Mouse (Mus musculus) midbrain, postnatal 0 days (tissue): ENCODE results near the gene Mif4gd. TPM values are rescaled to one million over a fixed set of nuclear protein-coding genes. Genes with fewer than 3 reads are reported as not detected.
A peak's percentile ranks its signal among the peaks of the same experiment; 100 is the strongest.

Experiments
- ATAC-seq: fragments of 200-750 bp; cut with Nextera tagmentation; 2 replicates; pipeline ENCODE4 v1.8.0; 2017; ENCODE audit warnings: moderate number of reproducible peaks, mild to moderate bottlenecking, moderate TSS enrichment, moderate library complexity; ENCODE audit not compliant: low FRiP score
- DNase-seq: peaks from one replicate; pipeline ENCODE4 v3.0.0-alpha.2; 2015; ENCODE audit warnings: low spot score
- H3K27ac ChIP-seq: fragments of 300-500 bp; sonication (generic); 2 replicates; pipeline ENCODE4 v1.5.1; 2014; ENCODE audit warnings: low read depth, mild to moderate bottlenecking, low read length, mixed read lengths
- H3K27me3 ChIP-seq: fragments of 300-500 bp; sonication (generic); 2 replicates; pipeline ENCODE4 v1.6.1; 2014; ENCODE audit warnings: low read length, control low read depth, mixed read lengths; ENCODE audit not compliant: insufficient read depth
- H3K36me3 ChIP-seq: fragments of 300-500 bp; sonication (generic); 2 replicates; pipeline ENCODE4 v1.6.1; 2014; ENCODE audit warnings: low read length, control low read depth, mixed read lengths; ENCODE audit not compliant: insufficient read depth
- H3K4me1 ChIP-seq: fragments of 300-500 bp; sonication (generic); 2 replicates; pipeline ENCODE4 v1.6.1; 2014; ENCODE audit warnings: mild to moderate bottlenecking, control low read depth, antibody characterized with exemption, low read length, mixed read lengths; ENCODE audit not compliant: insufficient read depth
- H3K4me2 ChIP-seq: fragments of 300-500 bp; sonication (generic); 2 replicates; pipeline ENCODE4 v1.6.1; 2014; ENCODE audit warnings: low read depth, mild to moderate bottlenecking, low read length, mixed read lengths; ENCODE audit not compliant: poor library complexity, severe bottlenecking
- H3K4me3 ChIP-seq: fragments of 300-500 bp; sonication (generic); 2 replicates; pipeline ENCODE4 v1.5.1; 2014; ENCODE audit warnings: low read depth, mild to moderate bottlenecking, low read length, moderate library complexity
- H3K9ac ChIP-seq: fragments of 300-500 bp; sonication (generic); replicated peaks from 2 replicates; pipeline ENCODE4 v1.6.1; 2014; ENCODE audit warnings: mild to moderate bottlenecking, low read length, moderate library complexity, mixed read lengths; ENCODE audit not compliant: poor library complexity, severe bottlenecking
- H3K9me3 ChIP-seq: fragments of 300-500 bp; sonication (generic); 2 replicates; pipeline ENCODE4 v1.6.1; 2016; ENCODE audit warnings: low read length, control low read depth
- CTCF ChIP-seq: IDR thresholded peaks from 2 replicates; pipeline ENCODE4 v1.5.1; 2016; ENCODE audit warnings: antibody characterized with exemption, mild to moderate bottlenecking
- WGBS: fragments of 180-500 bp; shearing (Covaris S2); extraction: QIAGEN DNeasy Blood & Tissue Kit; methylation state at CpG from one replicate; pipeline ENCODE4 v1.1.7; 2014; 5-methylcytosine and 5-hydroxymethylcytosine counted together
- polyA plus RNA-seq: library from polyadenylated mRNA; unstranded; fragments of >200 nt; fragmentation: Nextera tagmentation; extraction: Ambion mirVana; gene quantifications from 2 replicates; pipeline ENCODE4 v1.2.1, GENCODE M21; 2015
- total RNA-seq: library from RNA; depleted of rRNA; stranded (reverse); fragments of >200 nt; gene quantifications from 2 replicates; pipeline ENCODE4 v1.2.3, GENCODE M21; 2014

Gene Mif4gd
- total and polyA plus RNA-seq, 2 experiments from 2014 or later = 13.7 to 15.7 TPM

GRCm38 (mm10) chr11:115601174-115601573 is 11.6 kb downstream of the Mif4gd start:
- no peak overlapping the region for H3K4me2 ChIP-seq
- no peak for ATAC-seq
- WGBS = 96% methylated on average over 4 of the region's 4 CpGs
- TF ChIP-seq CTCF = no peak
- H3K27me3 ChIP-seq = no peaks in the 10 kb centered on the region
- DNase-seq = no peak
- no peak overlapping the region for H3K27ac ChIP-seq
- H3K9ac ChIP-seq = no peak overlapping the region
- peaks cover 5% of the 10 kb centered on the region for H3K4me1 ChIP-seq
- no peak overlapping the region for H3K4me3 ChIP-seq
- no peaks in the 10 kb centered on the region for H3K9me3 ChIP-seq
- H3K36me3 ChIP-seq = peaks cover 14% of the 10 kb centered on the region

- Histone ChIP-seq H3K27ac (no peak overlapping the region), H3K4me2 (no peak overlapping the region), H3K9me3 (no peaks in the 10 kb centered on the region), H3K36me3 (peaks cover 10% of the 10 kb centered on the region), H3K4me3 (no peak overlapping the region), H3K4me1 (peaks cover 5% of the 10 kb centered on the region), H3K27me3 (no peaks in the 10 kb centered on the region), H3K9ac (no peak overlapping the region)
- 98% methylated on average over 15 of the region's 15 CpGs for WGBS
- TF ChIP-seq CTCF = no peak
- no peak for DNase-seq
- ATAC-seq = no peak
Measured at GRCm38 (mm10) chr11:115600743-115601142, 12.0 kb downstream of the Mif4gd start.

GRCm38 (mm10) chr11:115599722-115600121 is 13.0 kb downstream of the Mif4gd start:
- Histone ChIP-seq H3K4me3 (no peak overlapping the region), H3K4me2 (no peak overlapping the region), H3K9ac (no peak overlapping the region), H3K27me3 (no peaks in the 10 kb centered on the region), H3K9me3 (no peaks in the 10 kb centered on the region), H3K36me3 (peaks cover 10% of the 10 kb centered on the region), H3K4me1 (peaks cover 5% of the 10 kb centered on the region), H3K27ac (no peak overlapping the region)
- DNase-seq = no peak
- ATAC-seq = no peak
- no peak for TF ChIP-seq CTCF
- 93% methylated on average over 7 of the region's 7 CpGs for whole genome bisulfite sequencing

- H3K4me2 ChIP-seq = no peak overlapping the region
- DNase-seq (no peak), ATAC-seq (no peak)
- no peak overlapping the region for H3K9ac ChIP-seq
- 88% methylated on average over 4 of the region's 4 CpGs for WGBS
- H3K27me3 ChIP-seq = no peaks in the 10 kb centered on the region
- H3K27ac ChIP-seq = no peak overlapping the region
- TF ChIP-seq CTCF = no peak
- H3K36me3 ChIP-seq = peaks cover 21% of the 10 kb centered on the region
- H3K4me1 ChIP-seq = peaks cover 5% of the 10 kb centered on the region
- H3K4me3 ChIP-seq = no peak overlapping the region
- no peaks in the 10 kb centered on the region for H3K9me3 ChIP-seq
Measured at GRCm38 (mm10) chr11:115598309-115598708, 14.5 kb downstream of the Mif4gd start.

GRCm38 (mm10) chr11:115595209-115595608 is 17.6 kb downstream of the Mif4gd start:
- peaks cover 46% of the 10 kb centered on the region for H3K36me3 ChIP-seq
- H3K9me3 ChIP-seq = no peaks in the 10 kb centered on the region
- H3K4me3 ChIP-seq = no peak overlapping the region
- ATAC-seq (no peak), DNase-seq (no peak)
- WGBS = 96% methylated on average over 3 of the region's 3 CpGs
- no peaks in the 10 kb centered on the region for H3K27me3 ChIP-seq
- TF ChIP-seq CTCF = peak; percentile 36
- H3K4me1 ChIP-seq = no peaks in the 10 kb centered on the region
- H3K4me2 ChIP-seq = no peak overlapping the region
- no peak overlapping the region for H3K27ac ChIP-seq
- no peak overlapping the region for H3K9ac ChIP-seq

- Histone ChIP-seq H3K4me2 (no peak overlapping the region), H3K4me1 (no peaks in the 10 kb centered on the region), H3K27me3 (no peaks in the 10 kb centered on the region), H3K36me3 (peaks cover 78% of the 10 kb centered on the region), H3K9ac (no peak overlapping the region), H3K9me3 (no peaks in the 10 kb centered on the region), H3K4me3 (no peak overlapping the region), H3K27ac (no peak overlapping the region)
- ATAC-seq = no peak
- no peak for DNase-seq
- WGBS = 89% methylated on average over 2 of the region's 2 CpGs
- TF ChIP-seq CTCF = no peak
Measured at GRCm38 (mm10) chr11:115590526-115591075, 22.2 kb downstream of the Mif4gd start.
